Mouse (Mus musculus) limb, embryonic 13.5 days (tissue): ENCODE measurements around the gene Bcl7a. TPM values are rescaled to one million over a fixed set of nuclear protein-coding genes. Genes with fewer than 3 reads are reported as not detected.

ENCODE experiments used
- ATAC-seq: fragments of 200-750 bp; cut with Nextera tagmentation; 2 replicates; pipeline ENCODE4 v1.8.0; 2017; ENCODE audit warnings: low read depth, moderate number of reproducible peaks, moderate TSS enrichment; ENCODE audit not compliant: low FRiP score
- H3K27ac ChIP-seq: fragments of 300-500 bp; sonication (generic); 2 replicates; pipeline ENCODE4 v1.5.1; 2015; ENCODE audit warnings: inconsistent platforms, mild to moderate bottlenecking, moderate library complexity
- H3K27me3 ChIP-seq: fragments of 300-500 bp; sonication (generic); 2 replicates; pipeline ENCODE4 v1.6.1; 2015; ENCODE audit warnings: mild to moderate bottlenecking, inconsistent platforms
- H3K36me3 ChIP-seq: fragments of 300-500 bp; sonication (generic); 2 replicates; pipeline ENCODE4 v1.6.1; 2015; ENCODE audit warnings: inconsistent platforms, mild to moderate bottlenecking, moderate library complexity
- H3K4me1 ChIP-seq: fragments of 300-500 bp; sonication (generic); 2 replicates; pipeline ENCODE4 v1.6.1; 2015; ENCODE audit warnings: inconsistent platforms
- H3K4me2 ChIP-seq: fragments of 300-500 bp; sonication (generic); replicated peaks from 2 replicates; pipeline ENCODE4 v1.6.1; 2015; ENCODE audit warnings: inconsistent platforms, mild to moderate bottlenecking, moderate library complexity
- H3K4me3 ChIP-seq: fragments of 300-500 bp; sonication (generic); 2 replicates; pipeline ENCODE4 v1.5.1; 2015; ENCODE audit warnings: moderate library complexity, mild to moderate bottlenecking, inconsistent platforms
- H3K9ac ChIP-seq: fragments of 300-500 bp; sonication (generic); 2 replicates; pipeline ENCODE4 v1.6.1; 2015; ENCODE audit warnings: mild to moderate bottlenecking, inconsistent platforms
- H3K9me3 ChIP-seq: fragments of 300-500 bp; sonication (generic); 2 replicates; pipeline ENCODE4 v1.6.1; 2016; ENCODE audit warnings: inconsistent platforms
- WGBS: fragments of 180-500 bp; shearing (Covaris S2); methylation state at CpG from one replicate; pipeline ENCODE4 v1.1.7; 2015; 5-methylcytosine and 5-hydroxymethylcytosine counted together
- polyA plus RNA-seq: library from polyadenylated mRNA; unstranded; fragments of >200 nt; fragmentation: Nextera tagmentation; extraction: Ambion mirVana; gene quantifications from 2 replicates; pipeline ENCODE4 v1.2.1, GENCODE M21; 2015

Gene Bcl7a
- polyA plus RNA-seq, 1 experiment from 2014 or later: 33.1 TPM

DNA sequence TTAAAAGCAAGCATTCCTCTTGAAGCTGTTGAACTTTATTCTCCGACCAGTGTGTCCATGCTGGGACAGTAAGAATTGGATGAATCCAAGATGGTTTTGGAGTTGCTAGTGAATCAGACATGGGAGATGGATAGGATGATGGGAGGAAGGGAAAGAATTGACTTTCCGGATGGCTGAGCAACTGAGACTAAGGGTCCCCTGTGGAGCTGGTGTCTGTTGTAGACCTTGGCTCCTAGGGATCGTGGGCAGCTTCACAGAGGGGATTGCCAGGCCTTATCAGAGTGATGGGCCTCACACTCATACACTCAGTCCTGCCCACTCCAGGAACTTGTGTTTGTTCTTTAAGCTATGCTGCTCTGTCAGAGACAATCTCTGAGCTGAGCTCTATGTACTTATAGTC is 64.5 kb downstream of the Bcl7a start:
- Histone ChIP-seq H3K4me3 (no peak overlapping the region), H3K9me3 (no peaks in the 10 kb centered on the region), H3K27ac (no peak overlapping the region), H3K27me3 (no peaks in the 10 kb centered on the region), H3K9ac (no peak overlapping the region), H3K4me2 (no peak overlapping the region), H3K4me1 (0 out of 2 replicates have a peak, but pooled peaks cover 4% of the 10 kb centered on the region), H3K36me3 (peaks cover 9% of the 10 kb centered on the region)
- 79% methylated on average over 3 of the region's 3 CpGs for WGBS
- ATAC-seq: no peak

DNA sequence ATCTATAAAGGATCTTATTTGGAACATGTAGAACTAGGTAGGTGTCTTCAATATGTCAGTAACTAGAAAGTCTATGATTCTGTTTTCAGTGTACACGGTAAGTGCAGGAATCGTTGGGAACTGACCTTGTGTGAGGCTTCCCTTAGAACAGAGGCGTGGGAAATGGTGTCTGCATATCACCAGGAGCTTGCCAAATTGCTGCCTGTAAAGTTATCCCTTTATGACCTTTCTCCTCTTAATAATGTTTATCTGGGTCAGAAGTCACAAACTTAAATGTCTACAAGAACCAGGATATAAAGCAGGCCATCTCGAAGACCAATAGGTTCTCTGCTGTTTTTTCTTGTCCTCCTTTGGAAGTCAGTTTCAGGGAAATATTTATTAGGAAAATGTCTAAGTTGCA is 68.6 kb downstream of the Bcl7a start:
- Histone ChIP-seq H3K9me3 (no peaks in the 10 kb centered on the region), H3K27ac (no peak overlapping the region), H3K4me2 (no peak overlapping the region), H3K9ac (no peak overlapping the region), H3K4me1 (peaks cover 8% of the 10 kb centered on the region), H3K27me3 (no peaks in the 10 kb centered on the region), H3K36me3 (peaks cover 9% of the 10 kb centered on the region), H3K4me3 (no peak overlapping the region)
- 58% methylated on average over 4 of the region's 4 CpGs for WGBS
- no peak for ATAC-seq

DNA sequence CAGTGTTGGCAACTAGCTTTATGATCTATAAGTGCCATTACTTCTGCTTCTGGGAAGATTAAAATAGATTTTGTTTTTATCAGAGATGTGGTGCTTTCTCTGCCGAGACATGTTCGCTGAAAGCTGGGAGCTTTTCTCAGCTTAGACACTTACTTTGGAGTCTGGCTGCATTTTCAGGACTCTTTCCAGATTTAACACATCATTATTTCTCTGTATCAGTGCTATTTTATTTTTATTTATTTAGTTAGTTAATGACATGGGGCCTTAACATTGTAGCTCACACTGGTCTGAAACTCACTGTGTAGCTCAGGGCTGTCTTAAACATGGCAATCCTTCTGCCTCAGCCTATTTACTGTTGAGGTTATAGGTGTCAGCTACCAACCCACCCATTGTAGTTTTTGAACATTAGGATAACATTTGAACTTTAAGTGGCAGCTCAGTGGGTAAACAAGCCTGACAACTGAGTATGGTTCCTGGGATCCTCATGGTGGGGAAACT is 70.3 kb downstream of the Bcl7a start:
- WGBS: 80% methylated on average over 2 of the region's 2 CpGs

DNA sequence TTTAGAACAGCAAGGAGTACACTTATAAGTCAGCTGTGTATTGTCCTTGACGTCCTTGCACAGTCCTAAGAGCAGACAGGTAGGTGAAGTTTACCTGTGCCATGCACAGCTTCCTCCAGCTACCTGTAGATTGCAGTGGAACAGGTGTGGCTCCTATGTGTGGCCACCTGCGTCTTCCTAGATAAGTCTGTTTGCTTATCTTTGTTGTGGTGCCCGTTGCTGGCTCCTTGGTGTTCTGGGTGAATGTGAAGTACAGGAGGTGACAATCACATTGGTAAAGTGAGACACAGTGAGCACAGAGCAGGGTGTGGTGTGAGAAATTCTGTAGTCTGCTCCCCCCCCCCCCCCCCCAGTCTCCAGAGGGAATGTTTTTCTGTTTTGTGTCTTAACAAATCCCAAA is 72.5 kb downstream of the Bcl7a start:
- 93% methylated on average over 3 of the region's 3 CpGs for WGBS
- no peaks in the 10 kb centered on the region for H3K27me3 ChIP-seq
- no peaks in the 10 kb centered on the region for H3K36me3 ChIP-seq
- H3K9ac ChIP-seq: no peak overlapping the region
- H3K4me3 ChIP-seq: no peak overlapping the region
- peaks cover 16% of the 10 kb centered on the region for H3K4me1 ChIP-seq
- ATAC-seq: no peak
- H3K27ac ChIP-seq: no peak overlapping the region
- no peak overlapping the region for H3K4me2 ChIP-seq
- H3K9me3 ChIP-seq: no peaks in the 10 kb centered on the region

More for the DNA sequence above, 70.3 kb downstream of the Bcl7a start:
- Histone ChIP-seq H3K9me3 (no peaks in the 10 kb centered on the region), H3K9ac (no peak overlapping the region), H3K4me2 (no peak overlapping the region), H3K4me3 (no peak overlapping the region), H3K4me1 (peaks cover 7% of the 10 kb centered on the region), H3K36me3 (peaks cover 9% of the 10 kb centered on the region), H3K27ac (no peak overlapping the region), H3K27me3 (no peaks in the 10 kb centered on the region)
- no peak for ATAC-seq

DNA sequence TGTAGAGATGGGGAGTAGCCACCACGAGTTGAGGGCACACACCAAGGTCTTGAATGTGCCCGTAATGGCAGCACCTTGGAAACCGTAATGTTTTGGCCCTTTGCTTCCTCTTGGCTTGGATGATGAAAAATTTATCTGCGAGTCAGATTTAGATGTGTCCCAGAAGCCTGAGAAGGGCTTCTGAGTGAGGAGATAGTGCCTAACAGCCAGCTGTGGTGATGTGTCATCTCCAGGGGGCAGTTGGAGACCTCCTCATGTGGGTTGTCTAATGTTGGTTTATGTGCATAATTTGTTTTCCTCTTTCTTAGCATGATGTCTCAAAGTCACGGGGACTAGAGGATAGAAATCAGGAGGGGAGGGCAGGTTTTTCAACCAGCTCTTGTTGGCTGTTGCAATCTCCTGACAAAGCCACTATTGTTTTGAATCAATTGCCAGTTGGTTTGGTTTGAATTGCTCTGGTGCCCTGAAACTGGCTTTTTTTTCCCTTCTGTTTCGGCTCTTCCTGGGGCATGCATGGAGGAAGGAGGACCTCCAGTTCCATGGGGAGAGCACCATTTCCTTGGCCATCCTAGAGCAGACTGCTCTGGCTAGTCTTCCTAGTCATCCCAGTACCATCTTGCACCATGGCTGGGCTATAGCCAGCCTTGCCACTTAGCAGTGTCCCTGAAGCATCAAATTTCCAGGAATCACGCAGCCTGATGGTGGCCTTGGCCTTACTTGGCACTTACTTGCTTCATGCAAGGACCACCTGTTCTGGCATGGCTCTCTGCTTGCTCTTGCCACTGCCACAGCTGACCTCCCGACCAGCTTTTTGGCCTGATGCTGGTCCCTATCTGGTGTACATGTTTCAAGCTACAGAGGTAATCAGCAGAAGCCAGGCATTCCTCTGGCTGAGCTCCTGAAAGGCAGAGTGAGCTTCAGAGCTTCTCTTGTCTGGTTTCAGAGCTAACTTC is 73.2 kb downstream of the Bcl7a start:
- Histone ChIP-seq H3K4me3 (no peak overlapping the region), H3K36me3 (no peaks in the 10 kb centered on the region), H3K9me3 (no peaks in the 10 kb centered on the region), H3K9ac (no peak overlapping the region), H3K4me2 (no peak overlapping the region), H3K27ac (no peak overlapping the region), H3K27me3 (no peaks in the 10 kb centered on the region), H3K4me1 (peaks cover 16% of the 10 kb centered on the region)
- ATAC-seq: no peak
- 80% methylated on average over 8 of the region's 8 CpGs for WGBS

DNA sequence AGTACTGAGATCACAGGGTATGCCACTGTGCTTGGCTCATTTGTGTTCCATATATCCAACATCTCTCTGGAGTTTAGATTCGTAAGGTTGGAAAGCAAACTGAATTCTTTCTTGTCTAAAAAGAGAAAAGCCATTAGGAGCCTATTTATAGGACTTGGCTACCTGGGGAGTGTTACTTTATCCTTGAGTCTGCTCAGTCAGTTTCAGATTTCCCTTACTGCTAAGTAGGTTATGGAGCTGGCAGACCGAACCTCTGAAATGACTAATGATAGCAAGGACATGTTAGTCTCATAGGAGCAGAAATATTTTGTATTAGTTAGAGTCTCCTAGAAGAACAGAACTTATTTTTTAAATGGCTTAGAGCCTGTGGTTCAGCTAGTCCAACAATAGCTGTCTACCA is 80.3 kb downstream of the Bcl7a start:
- Histone ChIP-seq H3K9me3 (peaks cover 7% of the 10 kb centered on the region; the same call in 1 of the 2 replicates), H3K27me3 (no peaks in the 10 kb centered on the region), H3K4me2 (no peak overlapping the region), H3K27ac (no peak overlapping the region), H3K4me1 (peaks cover 9% of the 10 kb centered on the region), H3K9ac (no peak overlapping the region), H3K4me3 (no peak overlapping the region), H3K36me3 (no peaks in the 10 kb centered on the region)
- 36% methylated on average over 2 of the region's 2 CpGs for WGBS
- ATAC-seq: no peak

Other genes starting within 250 kb of the Bcl7a start
- 3.7 and 4.6 TPM in 2 replicates for gene Rhof, start 211.1 kb upstream of the Bcl7a start, polyA plus RNA-seq
- gene Setd1b, start 201.6 kb upstream of the Bcl7a start, polyA plus RNA-seq: 11.1 and 12.0 TPM in 2 replicates
- 99.6 and 104 TPM in 2 replicates for gene Psmd9, start 174.4 kb upstream of the Bcl7a start, polyA plus RNA-seq
- gene Hpd, start 161.1 kb upstream of the Bcl7a start, polyA plus RNA-seq: not detected in 2 replicates
- gene Wdr66, start 91.7 kb upstream of the Bcl7a start, polyA plus RNA-seq: 0.61 and 1.1 TPM in 2 replicates
- gene Mlxip, start 51.0 kb downstream of the Bcl7a start, polyA plus RNA-seq: 13.9 and 15.1 TPM in 2 replicates
- gene Lrrc43, start 145.5 kb downstream of the Bcl7a start, polyA plus RNA-seq: not detected in 2 replicates
- gene Il31, start 145.7 kb downstream of the Bcl7a start, polyA plus RNA-seq: not detected in 2 replicates
- 0.50 and 1.4 TPM in 2 replicates for gene B3gnt4, start 166.6 kb downstream of the Bcl7a start, polyA plus RNA-seq
- 115 and 118 TPM in 2 replicates for gene Diablo, start 180.3 kb downstream of the Bcl7a start, polyA plus RNA-seq
- gene Gm49027, start 181.7 kb downstream of the Bcl7a start, polyA plus RNA-seq: 0.45 TPM in 1 of 2 replicates, not detected in the other
- gene Vps33a, start 229.2 kb downstream of the Bcl7a start, polyA plus RNA-seq: 27.3 and 27.4 TPM in 2 replicates